17 mouse cellular contexts compared by ENCODE assay signal in the genomic region with DNA sequence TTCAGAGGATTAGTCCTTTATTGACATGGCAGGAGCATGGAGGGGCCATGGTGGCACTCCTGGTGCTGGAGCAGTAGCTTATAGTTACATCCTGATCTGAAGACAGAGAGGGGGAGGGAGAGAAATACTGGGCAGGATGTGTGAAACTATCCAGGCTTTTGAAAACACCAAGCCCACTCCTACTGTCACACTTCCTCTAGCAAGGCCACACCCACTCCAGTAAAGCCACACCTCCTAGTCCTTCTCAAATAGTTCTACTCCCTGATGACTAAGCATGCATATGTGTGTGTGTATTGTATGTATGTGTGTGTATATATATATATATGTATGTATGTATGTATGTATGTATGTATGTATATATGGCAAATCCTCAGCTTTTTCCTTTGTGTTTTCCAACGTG.
"Had no signal": no experiment of that assay in that cellular context is flagged by ENCODE, and none has a peak within 500 bp of the region (broad histone marks: within the 10 kb centered on the region; RNA-seq: fewer than 3 reads in every experiment).

No protein-coding gene starts in this region.

- H3K36me3 ChIP-seq: midbrain, embryonic 10.5 days; midbrain, embryonic 12.5 days; neural tube, embryonic 13.5 days; neural tube, embryonic 15.5 days had no signal

- H3K4me2 ChIP-seq: lung, embryonic 14.5 days; midbrain, embryonic 12.5 days; neural tube, embryonic 13.5 days; neural tube, embryonic 15.5 days had no signal

- H3K4me3 ChIP-seq: midbrain, embryonic 10.5 days; midbrain, embryonic 12.5 days; myocyte; neural tube, embryonic 13.5 days; neural tube, embryonic 15.5 days had no signal

- H3K27ac ChIP-seq: midbrain, embryonic 10.5 days; midbrain, embryonic 12.5 days; neural tube, embryonic 13.5 days; neural tube, embryonic 15.5 days had no signal

- H3K9me3 ChIP-seq: midbrain, embryonic 10.5 days; midbrain, embryonic 12.5 days; neural tube, embryonic 13.5 days; neural tube, embryonic 15.5 days had no signal

- ATAC-seq: midbrain, embryonic 16.5 days had no signal

- H3K9ac ChIP-seq: lung, embryonic 14.5 days; midbrain, embryonic 12.5 days; neural tube, embryonic 13.5 days; neural tube, embryonic 15.5 days had no signal

- DNase-seq: lung, adult 18-20 months; lung, embryonic 14.5 days; lung, postnatal 4 days; midbrain, embryonic 14.5 days; right cerebral cortex, adult 18-20 months; right cerebral cortex, postnatal 25 days; right cerebral cortex, postnatal 4 days; spleen, adult 18-20 months; thymus, adult 18-20 months; thymus, postnatal 14 days; thymus, postnatal 36 days had no signal

- H3K27me3 ChIP-seq: midbrain, embryonic 12.5 days; neural tube, embryonic 13.5 days; neural tube, embryonic 15.5 days had no signal
